Mouse (Mus musculus) embryonic fibroblast, embryonic 13.5 days (primary cell): ENCODE measurements at regions not wholly inside any gene's neighbourhood (a gene's known extent, or its start where the extent isn't known, plus 50 kb on each side); places are given as distances from the start of the nearest gene placed in this dataset.

Experiments used
- CTCF ChIP-seq: IDR thresholded peaks from 2 replicates; pipeline ENCODE4 v1.5.1; 2011; ENCODE audit warnings: mild to moderate bottlenecking, control low read depth, low read length, moderate library complexity, borderline replicate concordance; ENCODE audit not compliant: insufficient read depth
- POLR2A ChIP-seq: IDR thresholded peaks from 2 replicates; pipeline ENCODE4 v1.6.1; 2011; ENCODE audit warnings: low read depth, mild to moderate bottlenecking, control low read depth, low read length, moderate library complexity

DNA sequence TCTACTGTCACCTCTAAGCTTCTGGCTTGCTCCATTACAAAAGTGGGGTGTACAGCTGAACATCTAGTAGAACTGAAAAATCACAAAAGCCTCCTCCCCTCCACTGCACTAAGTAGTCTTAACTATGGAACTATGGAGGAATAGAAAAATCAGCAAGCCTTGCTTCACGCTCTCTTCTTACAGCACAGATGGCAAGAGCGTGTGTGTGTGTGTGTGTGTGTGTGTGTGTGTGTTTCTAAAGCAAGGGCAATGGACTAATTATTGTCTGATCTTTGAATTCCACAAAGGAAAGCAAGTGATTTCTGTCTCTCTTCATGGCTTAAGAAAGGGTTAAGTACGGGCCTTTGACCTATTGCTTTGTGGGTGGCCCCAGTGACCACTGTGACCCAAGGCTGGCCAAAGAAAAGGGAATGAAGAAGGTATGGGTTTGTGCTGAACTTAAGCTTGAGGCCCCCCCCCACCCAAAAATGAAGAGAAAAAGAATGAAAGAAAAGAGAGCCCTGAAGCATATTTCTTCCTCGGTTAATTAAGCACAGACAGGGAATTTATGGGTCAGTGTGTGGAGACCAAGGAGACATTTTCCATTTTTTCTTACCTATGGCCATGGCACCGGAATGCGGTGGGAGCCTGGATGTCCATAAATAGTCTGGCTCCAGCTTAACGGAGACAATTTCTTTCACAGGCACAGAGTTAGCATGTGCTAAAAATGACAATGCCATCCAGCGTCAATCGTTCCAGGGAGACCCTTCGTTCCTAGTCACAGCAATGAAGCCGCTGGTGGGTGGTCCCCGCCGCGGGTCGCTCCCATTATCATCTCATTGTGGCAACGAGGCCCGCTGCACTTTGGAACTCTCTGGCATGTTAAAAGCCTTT, 119.8 kb downstream of the Zbtb18 start:
- no peak for TF ChIP-seq CTCF
- TF ChIP-seq POLR2A = no peak
